Mouse (Mus musculus) left cerebral cortex, postnatal 14 days (tissue): ENCODE results near the gene Pou5f1. TPM values are rescaled to one million over a fixed set of nuclear protein-coding genes. Genes with fewer than 3 reads are reported as not detected.
A peak's percentile ranks its signal among the peaks of the same experiment; 100 is the strongest.

Experiments
- DNase-seq, 2 experiments: peaks; one replicate each; pipeline ENCODE4 v3.0.0; 2021 to 2022; ENCODE audit warnings: low spot score in 2 of 2, mixed read lengths in 1 of 2
- intact Hi-C: fragments of 180-260 bp; cut with DNase I; formaldehyde crosslinking; loops from one replicate; pipeline ENCODE4 v1.15.1; 2025
- total RNA-seq, 2 experiments: library from RNA; stranded (reverse); gene quantifications; 2 replicates each; pipeline ENCODE4 v1.2.3; 2021

The Pou5f1 gene
- total RNA-seq, 2 experiments from 2014 or later, result 0.25 TPM; not detected in 1

DNA sequence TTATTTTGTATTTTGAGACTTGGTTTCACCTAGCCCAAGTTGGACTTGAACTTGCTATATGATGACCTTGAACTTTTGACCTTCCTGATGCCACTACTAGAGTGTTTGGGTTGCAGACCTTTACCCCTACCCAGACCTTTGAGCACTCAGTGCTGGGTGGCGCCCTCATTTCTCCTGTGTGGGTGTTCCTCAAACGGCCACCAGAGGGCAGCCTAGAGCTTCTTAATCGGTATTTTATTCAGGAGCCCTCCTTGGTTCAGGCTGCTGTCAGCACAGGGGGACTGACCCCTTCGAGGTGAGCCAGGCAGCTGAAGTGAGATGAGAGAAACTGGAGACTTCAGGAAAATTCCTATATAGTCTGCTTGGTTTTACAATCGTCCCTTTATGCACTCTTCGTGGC, 38.9 kb downstream of the Pou5f1 start:
- DNase-seq, result peak; percentile 58 to 70
- intact Hi-C loops, result no loop called here

DNA sequence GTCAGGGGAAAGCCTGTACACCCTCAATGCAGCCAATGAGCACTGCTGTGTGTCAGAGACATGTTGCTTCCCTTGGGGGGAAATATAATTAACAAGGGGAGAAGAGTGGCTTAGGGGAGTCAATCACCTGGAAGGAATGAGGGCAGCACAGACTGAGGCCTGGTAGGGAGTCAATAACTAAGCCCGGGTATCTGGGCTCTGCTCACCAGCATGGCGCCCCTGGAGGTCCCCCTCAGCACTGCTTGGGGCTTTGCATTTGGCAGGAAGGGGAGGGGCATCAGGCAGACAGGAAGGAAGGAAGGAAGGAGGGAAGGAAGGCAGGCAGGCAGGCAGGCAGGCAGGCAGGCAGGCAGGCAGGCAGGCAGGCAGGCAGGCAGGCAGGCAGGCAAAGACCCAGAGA, 41.6 kb downstream of the Pou5f1 start:
- DNase-seq, result no peak
- intact Hi-C loops, result no loop called here

DNA sequence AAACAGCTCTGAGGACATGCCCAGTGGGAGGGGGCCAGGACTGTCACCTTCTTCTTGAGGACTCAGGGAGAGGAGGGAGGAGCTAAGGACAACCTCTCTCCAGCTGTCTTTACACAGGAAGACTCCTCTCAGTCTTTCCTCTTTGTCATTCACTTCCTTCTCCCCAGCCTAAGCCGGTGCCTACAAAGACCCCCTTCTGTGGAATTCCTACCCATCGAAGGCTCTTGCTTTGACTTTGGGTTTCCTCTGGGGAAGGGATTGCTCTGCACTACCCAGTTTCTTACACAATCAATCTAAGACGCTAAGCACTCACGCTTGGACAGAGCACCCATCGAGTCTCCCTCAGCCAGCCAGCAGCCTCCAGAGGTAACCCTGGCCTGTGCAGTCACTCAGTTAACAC, 42.8 kb downstream of the Pou5f1 start:
- DNase-seq, result no peak
- intact Hi-C loops, result no loop called here

DNA sequence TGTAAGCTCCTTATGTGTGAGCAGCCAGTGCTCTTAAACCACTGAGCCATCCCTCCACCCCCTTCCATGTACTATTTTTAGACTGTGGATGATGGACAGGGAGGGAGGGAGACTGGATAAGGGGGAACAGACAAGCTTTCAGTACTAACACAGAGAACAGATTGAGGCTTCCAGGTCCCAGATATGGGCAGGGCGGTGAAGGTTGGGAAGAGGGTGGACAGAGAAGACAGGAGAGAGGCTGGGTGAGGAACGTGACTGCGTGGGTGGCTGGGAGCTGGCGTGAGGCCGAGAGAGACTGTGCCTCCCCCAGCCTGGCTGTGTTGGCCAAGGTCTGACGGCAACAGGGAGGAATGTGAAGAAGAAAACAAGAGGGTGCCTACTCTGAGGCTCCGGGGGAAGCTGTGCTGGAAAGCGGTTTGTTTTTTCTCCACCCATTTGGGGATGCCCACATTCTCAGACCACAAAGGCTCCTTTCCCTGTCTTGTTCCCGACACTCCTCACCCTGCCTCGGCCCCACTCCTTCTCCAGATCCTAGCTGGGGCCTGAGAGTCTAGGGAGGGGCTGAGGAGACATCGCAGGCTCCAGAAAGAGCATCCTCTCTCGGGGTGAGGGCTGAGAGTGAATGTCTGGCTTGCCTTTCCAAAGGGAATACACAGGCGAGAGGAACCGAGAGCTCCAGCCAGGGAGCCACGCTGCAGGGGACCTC, 43.8 kb downstream of the Pou5f1 start:
- peak; percentile 78 to 92 for DNase-seq
- intact Hi-C loops, result no loop called here

DNA sequence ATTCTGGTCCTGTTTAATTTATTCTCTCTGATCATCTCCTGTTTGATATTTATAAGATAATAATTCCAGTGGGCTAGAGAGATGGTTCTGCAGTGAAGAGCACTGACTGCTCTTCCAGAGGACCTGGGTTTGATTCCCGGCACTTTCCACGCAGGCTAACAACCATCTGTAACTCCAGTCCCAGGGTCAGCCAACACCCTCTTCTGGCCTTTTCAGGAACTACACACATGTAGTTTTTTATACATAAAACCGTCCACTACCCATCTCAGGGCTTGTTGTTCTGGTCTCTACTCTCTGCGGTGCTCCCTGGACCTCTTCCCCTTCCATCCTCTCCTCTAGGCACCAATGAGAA, 44.3 kb downstream of the Pou5f1 start:
- DNase-seq, result no peak
- intact Hi-C loops, result no loop called here

DNA sequence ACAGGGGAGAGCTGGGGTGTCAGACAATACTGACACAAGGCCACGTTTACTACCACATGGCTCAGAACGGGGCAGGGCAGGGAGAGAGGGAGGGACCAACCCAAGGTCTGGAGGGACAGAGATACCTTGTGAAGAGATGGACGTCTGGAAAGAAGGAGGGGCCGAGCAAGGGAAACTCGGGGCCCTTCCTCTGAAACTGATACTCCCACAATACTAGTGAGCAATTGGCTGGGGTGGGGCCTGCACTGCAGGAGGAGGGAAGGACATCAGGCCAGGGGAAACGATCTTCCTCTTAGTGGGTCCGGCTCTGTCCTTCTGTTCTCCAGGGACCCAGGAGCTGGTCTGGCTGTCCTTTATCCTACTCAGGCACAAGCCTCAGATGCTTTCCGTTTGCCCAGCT, 45.1 kb downstream of the Pou5f1 start:
- intact Hi-C loops, result no loop called here
- no peak for DNase-seq

DNA sequence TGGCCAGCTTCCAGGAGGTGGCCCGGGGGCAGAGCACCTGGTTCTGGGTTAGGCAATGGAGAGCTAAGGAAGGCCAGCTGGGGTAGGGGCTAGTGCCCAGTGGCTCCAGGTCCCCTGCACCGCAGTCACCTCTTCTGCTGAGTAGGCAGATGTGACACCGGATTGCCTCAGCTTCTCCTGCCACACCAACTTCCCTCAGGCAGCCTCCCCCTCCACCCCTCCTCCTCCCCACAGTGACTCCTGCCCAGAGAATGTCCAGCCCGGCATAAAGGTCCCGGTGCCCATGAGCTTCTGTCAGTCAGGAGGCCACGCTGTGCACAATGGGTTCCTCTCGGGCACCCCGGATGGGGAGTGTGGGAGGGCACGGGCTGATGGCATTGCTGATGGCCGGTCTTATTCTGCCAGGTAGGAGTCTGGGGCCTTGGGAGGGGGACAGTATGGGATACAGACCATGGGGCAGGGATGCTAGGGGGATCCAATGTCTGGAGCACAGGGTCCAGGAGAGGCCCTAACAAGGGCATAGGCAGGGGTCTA, 46.1 kb downstream of the Pou5f1 start, which contains the start of gene Cdsn:
Cdsn (plus strand) TSS at position 248 of the 534 bp plus-strand sequence.
- intact Hi-C loops, result no loop called here
- DNase-seq, result no peak

DNA sequence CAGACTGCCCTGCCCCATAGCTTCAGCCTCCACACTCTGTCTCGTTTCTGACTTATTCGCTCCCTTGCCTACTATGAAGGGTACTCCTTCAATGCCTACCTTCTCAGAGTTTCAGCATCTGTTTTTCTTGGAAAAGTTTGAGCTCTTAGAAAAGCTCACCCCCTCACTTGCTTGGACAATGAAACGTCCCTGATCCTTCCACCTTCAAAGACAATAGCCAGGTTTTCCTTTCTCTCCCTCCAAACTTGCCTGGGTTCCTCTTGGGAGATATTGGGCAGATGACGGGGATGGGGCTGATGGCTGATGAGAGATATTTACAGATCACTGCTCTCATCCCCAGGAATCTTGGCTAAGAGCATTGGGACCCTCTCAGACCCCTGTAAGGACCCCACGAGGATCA, 48.5 kb downstream of the Pou5f1 start:
- no peak for DNase-seq
- intact Hi-C loops, result no loop called here

DNA sequence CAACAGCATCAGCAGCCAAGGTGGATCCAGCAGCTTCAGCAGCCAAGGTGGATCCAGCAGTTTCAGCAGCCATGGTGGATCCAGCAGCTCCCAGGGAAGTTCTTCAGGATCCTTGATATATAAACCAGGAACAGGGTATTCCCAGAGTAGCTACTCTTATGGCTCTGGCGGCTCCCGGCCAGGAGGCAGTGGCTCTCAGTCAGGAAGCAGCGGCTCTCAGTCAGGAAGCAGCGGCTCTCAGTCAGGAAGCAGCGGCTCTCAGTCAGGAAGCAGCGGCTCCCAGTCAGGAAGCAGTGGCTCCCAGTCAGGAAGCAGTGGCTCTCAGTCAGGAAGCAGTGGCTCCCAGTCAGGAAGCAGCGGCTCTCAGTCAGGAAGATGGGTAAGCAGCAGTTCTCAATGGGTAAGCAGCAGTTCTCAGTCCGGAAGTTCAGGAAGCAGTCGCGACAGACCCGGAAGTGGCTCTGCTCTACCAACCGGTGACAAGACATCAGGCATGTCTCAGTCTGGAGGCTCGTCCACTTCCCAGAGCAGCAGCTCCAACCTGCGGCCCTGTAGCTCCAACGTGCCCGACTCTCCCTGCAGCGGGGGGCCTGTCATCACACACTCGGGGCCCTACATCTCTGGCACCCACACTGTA, 49.1 kb downstream of the Pou5f1 start:
- intact Hi-C loops, result no loop called here

DNA sequence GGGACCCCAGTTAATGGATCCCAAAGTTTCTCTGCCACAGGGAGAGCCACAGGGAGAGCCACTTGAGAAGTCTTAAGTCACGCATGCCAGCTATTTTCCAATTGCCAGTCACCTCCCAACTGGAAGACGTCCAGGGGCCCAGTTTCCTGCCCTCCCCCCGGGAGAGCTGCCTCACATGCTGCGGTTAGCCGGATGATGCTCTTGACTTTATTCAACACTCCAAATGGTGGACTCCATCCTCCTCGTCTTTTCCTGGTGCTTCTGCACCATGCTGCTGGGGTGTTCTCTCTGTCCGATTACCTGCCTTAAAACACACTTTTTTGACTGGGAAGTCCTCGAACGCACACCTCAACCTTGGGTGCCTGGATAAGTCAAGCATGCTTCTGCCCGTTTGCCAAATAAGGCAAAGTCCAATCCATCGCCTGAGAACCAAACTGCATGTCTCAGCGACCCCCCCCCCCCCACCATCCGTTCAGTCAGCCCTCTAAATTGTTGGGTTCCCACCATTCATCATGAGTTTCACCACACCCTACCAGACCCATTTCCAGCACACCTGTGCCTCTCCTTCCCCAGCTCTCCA, 50.5 kb downstream of the Pou5f1 start:
- DNase-seq, result no peak
- intact Hi-C loops, result no loop called here

More for the DNA sequence above, 49.1 kb downstream of the Pou5f1 start:
- DNase-seq, result no peak

DNA sequence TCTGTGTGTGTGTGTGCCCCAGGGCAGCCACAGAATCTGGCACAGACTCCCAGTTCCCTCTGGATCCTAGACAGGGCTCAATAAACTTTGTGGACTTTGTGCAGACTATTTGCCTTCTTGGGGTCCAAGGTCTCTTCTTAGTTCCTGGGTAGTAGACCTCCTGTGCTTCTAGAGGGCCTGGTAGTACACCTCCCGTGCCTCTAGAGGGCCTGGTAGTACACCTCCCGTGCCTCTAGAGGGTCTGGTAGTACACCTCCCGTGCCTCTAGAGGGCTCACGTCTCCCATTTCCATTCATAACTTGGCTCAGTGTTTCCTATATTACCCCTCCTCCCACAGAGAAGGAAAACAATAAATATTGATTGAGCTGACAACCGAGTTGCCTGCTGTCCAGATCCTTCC, 51.0 kb downstream of the Pou5f1 start:
- peak; percentile 53 to 72 for DNase-seq
- intact Hi-C loops, result no loop called here

DNA sequence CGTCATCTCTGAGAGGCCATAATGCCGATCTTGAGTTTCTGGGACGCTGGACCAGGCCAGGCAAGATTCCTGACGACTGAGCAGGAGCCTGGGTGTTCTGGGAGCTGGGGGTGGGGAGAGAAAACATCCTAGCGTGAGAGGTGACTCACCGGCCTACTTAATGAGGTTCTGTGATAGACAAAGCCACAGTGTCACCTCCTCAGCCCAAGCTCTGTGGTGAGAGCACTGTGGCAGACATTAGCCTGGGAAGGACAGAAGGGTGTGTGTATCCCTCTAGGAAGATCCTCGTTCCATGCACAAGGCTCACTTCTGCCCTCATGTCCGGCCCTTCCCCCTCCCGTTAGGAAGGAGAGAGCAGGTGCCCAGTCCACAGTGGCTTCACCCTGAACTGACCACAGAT, 51.5 kb downstream of the Pou5f1 start:
- intact Hi-C loops, result no loop called here
- DNase-seq, result no peak

DNA sequence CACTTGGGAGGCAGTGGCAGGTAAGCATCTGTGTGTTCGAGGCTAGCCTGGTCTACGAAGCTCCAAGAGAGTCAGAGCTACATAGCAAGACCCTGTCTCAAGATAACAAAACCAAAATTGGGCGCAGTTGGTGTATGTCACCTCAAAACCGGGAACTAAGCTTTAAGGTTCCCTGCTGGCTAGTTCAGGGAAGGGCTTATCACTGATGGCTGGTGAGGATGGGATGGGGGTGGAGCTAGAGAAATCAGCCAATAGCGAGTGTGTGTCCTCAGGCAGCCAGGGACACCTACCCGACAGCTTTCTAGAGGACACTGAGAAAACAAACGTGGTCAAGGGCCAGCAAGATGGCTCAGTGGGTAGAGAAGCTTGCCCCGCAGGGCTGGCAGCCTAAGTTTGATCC, 52.4 kb downstream of the Pou5f1 start:
- DNase-seq, result no peak
- intact Hi-C loops, result no loop called here

Other genes starting within 250 kb of the Pou5f1 start
- 10 to 100 TPM; 18.1 to 18.5 TPM for gene H2-D1, start 243.3 kb upstream of the Pou5f1 start, total RNA-seq
- under 1 TPM; 0.48 to 0.74 TPM for gene H2-Q1, start 185.6 kb upstream of the Pou5f1 start, total RNA-seq
- gene H2-Q2, start 163.8 kb upstream of the Pou5f1 start, total RNA-seq, result 1 to 10 TPM in 1 of 2 experiments, under 1 TPM in 1; 0.48 to 2.2 TPM
- gene H2-Q4, start 126.4 kb upstream of the Pou5f1 start, total RNA-seq, result 1 to 10 TPM in 1 of 2 experiments, under 1 TPM in 1; 0.85 to 1.4 TPM
- gene H2-Q6, start 81.2 kb upstream of the Pou5f1 start, total RNA-seq, result not detected
- under 1 TPM; 0.35 to 0.36 TPM for gene H2-Q7, start 66.9 kb upstream of the Pou5f1 start, total RNA-seq
- gene H2-Q10, start 35.9 kb upstream of the Pou5f1 start, total RNA-seq, result under 1 TPM; 0.13 to 0.27 TPM
- 1 to 10 TPM; 8.6 to 9.5 TPM for gene Tcf19, start 10.8 kb downstream of the Pou5f1 start, total RNA-seq
- 1 to 10 TPM; 8.1 to 9.1 TPM for gene Cchcr1, start 11.1 kb downstream of the Pou5f1 start, total RNA-seq
- gene Psors1c2, start 27.2 kb downstream of the Pou5f1 start, total RNA-seq, result under 1 TPM; 0.55 to 0.72 TPM
- gene Cdsn, start 46.1 kb downstream of the Pou5f1 start, total RNA-seq, result under 1 TPM; 0.68 to 0.79 TPM
- not detected for gene 2300002M23Rik, start 61.4 kb downstream of the Pou5f1 start, total RNA-seq
- gene Sfta2, start 95.5 kb downstream of the Pou5f1 start, total RNA-seq, result not detected
- not detected for gene Gm9573, start 120.6 kb downstream of the Pou5f1 start, total RNA-seq
- gene Mucl3, start 137.7 kb downstream of the Pou5f1 start, total RNA-seq, result not detected
- gene Vars2, start 161.6 kb downstream of the Pou5f1 start, total RNA-seq, result 10 to 100 TPM; 31.1 to 40.8 TPM
- gene Gtf2h4, start 167.7 kb downstream of the Pou5f1 start, total RNA-seq, result 10 to 100 TPM; 23.0 to 26.2 TPM
- 10 to 100 TPM; 46.1 to 52.8 TPM for gene Ddr1, start 198.6 kb downstream of the Pou5f1 start, total RNA-seq